Mouse (Mus musculus) megakaryocyte progenitor cell, adult 5-6 weeks (primary cell): Measurements from ENCODE around the gene Ak6. TPM values are rescaled to one million over a fixed set of nuclear protein-coding genes. Genes with fewer than 3 reads are reported as not detected.

ENCODE experiments used
- ATAC-seq: replicated peaks from 2 replicates; pipeline ENCODE4 v1.8.0; 2016; ENCODE audit warnings: mild to moderate bottlenecking, moderate TSS enrichment, inconsistent platforms; ENCODE audit not compliant: poor library complexity
- total RNA-seq, 2 experiments: library from RNA; stranded (forward) in 1 of 2; stranded (reverse) in 1 of 2; fragments of 157-497, 149-512 nt in 1 of 2; fragments of 200-1000 nt in 1 of 2; gene quantifications; 2 replicates each; pipeline versions ENCODE4 v1.2.3 to v1.2.4; 2015 to 2017

Ak6 gene
- total RNA-seq, 2 experiments from 2014 or later: 317 to 391 TPM

- ATAC-seq: peak; percentile 91
Observed at GRCm38 (mm10) chr13:100659864-100660456, 9.2 kb downstream of the Ak6 start.

- ATAC-seq: peak; percentile 64
Observed at GRCm38 (mm10) chr13:100669291-100670022, 18.7 kb downstream of the Ak6 start, which contains the start of gene Ccdc125. Gene Ccdc125 (plus strand): TSS chr13:100669717.

- peak; percentile 17 for ATAC-seq
Observed at GRCm38 (mm10) chr13:100670181-100670741, 19.5 kb downstream of the Ak6 start.

GRCm38 (mm10) chr13:100675936-100676635, 25.3 kb downstream of the Ak6 start:
- ATAC-seq: peak; percentile 84

GRCm38 (mm10) chr13:100681615-100682014, 30.8 kb downstream of the Ak6 start:
- no peak for ATAC-seq

DNA sequence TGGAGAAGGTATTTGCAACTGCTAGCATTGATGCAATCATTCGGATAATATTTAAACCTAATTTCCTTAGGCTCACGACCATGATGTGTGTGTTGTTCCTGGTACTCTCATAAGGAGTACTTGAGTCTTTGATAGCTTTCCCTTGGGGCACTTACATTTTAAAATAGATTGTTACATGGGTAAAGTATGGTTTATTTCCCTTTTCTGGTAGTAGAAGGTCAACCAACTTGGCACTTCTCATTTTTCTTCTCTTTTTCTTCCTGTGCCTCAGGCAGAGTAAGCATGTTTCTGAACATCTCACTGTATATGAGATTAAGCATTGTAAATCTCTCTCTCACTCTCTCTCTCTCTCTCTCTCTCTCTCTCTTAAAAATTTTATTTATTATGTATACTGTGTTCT, 32.1 kb downstream of the Ak6 start:
- no peak for ATAC-seq

DNA sequence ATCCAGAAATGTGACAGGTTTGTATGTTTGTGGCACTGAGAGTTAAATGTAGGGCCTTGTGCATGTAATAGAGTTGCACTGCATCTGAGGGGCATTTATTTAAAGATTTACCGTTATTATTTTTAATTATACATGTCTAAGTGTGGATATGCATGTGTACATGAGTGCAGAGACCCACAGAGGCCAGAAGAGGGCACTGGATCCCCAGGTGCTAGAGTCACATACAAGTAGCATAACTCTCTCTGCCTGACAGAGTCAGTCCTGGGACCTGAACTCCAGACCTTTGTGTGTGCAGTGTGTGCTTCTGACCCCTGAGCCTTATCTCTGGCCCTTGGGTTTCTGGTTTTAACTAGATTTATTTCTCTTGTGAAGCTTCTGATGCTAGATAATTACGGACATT, 33.6 kb downstream of the Ak6 start:
- peak; percentile 94 for ATAC-seq

DNA sequence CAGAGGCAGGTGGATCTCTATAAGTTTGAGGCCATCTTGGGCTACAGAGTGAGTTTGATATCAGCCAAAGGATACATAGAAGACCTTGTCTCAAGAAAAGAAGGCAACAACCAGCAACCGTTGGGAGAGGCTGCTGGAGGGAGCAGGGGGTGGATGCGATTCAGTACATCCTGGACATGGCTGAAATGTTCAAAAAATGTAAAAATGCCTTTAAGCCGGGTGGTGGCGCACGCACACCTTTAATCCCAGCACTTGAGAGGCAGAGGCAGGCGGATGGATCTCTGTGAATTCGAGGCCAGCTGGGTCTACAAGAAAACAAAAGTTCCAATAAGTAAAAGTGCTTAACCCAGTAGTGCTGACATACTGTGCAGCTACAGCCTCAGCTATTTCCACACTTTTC, 36.7 kb downstream of the Ak6 start:
- no peak for ATAC-seq

- peak; percentile 44; the same call in 1 of the 2 replicates for ATAC-seq
Observed at GRCm38 (mm10) chr13:100697541-100697940, 46.8 kb downstream of the Ak6 start.

DNA sequence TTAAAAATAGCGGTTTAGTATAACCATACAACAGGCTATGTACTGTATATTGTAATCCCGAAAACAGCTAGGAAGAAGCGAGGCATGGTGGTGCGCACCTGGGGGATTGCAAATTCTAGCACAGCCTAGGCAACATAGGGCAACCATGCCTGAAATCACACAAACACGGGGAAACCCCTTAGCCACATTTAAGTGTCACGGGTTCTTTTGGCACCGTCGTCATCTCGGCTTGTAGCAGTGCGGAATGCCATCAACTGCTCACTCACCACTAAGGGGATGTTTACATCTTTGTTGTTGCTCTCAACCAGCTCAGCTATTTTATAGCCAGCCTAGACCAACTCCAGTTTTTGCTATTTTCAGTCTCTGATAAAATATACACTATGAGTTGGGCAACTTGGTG, 48.1 kb downstream of the Ak6 start:
- no peak for ATAC-seq

DNA sequence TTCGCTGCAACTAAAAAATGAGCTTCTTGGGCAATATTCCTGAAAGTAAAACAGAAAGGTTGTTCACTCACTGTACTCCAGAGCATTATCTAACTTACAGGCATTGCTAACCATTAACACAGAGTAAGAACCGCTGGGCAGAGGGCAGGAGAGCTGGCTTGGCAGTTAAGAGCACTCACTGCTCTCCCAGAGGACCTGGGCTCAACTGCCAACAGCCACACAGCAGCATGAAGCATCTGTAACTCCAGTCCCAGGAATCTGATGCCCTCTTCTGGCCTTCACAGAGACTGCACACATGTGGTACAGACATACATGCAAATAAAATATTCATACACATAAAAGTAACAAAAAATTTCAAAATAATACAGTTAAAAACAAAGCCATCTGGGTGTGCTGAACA, 52.7 kb downstream of the Ak6 start:
- peak; percentile 60 for ATAC-seq

- ATAC-seq: no peak
Observed at GRCm38 (mm10) chr13:100706206-100706605, 55.4 kb downstream of the Ak6 start.

DNA sequence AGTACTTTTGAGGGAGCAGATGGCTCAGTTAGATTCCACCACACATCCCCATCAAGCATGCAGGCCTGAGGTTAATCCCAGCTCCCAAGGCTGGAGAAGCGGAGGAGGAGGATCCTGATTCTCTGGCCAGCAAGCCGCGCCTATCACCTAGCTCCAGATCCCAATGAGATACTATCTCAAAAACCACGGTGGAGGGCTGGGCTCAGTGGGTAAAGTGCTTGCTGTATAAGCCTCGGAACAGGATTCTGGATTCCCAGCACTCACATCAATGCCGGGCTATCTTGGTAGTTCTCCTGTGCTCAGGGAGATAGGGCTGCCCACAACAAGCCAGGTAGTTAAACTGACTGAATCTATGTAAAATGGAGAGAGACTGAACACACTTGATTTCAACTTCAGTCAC, 64.7 kb downstream of the Ak6 start:
- peak; percentile 50 for ATAC-seq

Other genes starting within 250 kb of the Ak6 start
- gene Naip1, start 198.1 kb upstream of the Ak6 start, total RNA-seq (2015): 0.05 TPM in 1 of 2 replicates, not detected in the other
- not detected in 2 replicates for gene Naip1, start 198.1 kb upstream of the Ak6 start, total RNA-seq (2017)
- 62.5 and 69.7 TPM in 2 replicates for gene Gtf2h2, start 158.4 kb upstream of the Ak6 start, total RNA-seq (2015)
- gene Gtf2h2, start 158.4 kb upstream of the Ak6 start, total RNA-seq (2017): 57.3 and 66.1 TPM in 2 replicates
- gene Ocln, start 98.3 kb upstream of the Ak6 start, total RNA-seq (2015): 0.30 TPM in 1 of 2 replicates, not detected in the other
- not detected in 2 replicates for gene Ocln, start 98.3 kb upstream of the Ak6 start, total RNA-seq (2017)
- gene Marveld2, start 34.0 kb upstream of the Ak6 start, total RNA-seq (2015): 0.27 and 0.54 TPM in 2 replicates
- 0.44 and 0.62 TPM in 2 replicates for gene Marveld2, start 34.0 kb upstream of the Ak6 start, total RNA-seq (2017)
- gene Rad17, start 72 bp downstream of the Ak6 start, total RNA-seq (2015): 30.2 and 33.0 TPM in 2 replicates
- 34.9 and 38.4 TPM in 2 replicates for gene Rad17, start 72 bp downstream of the Ak6 start, total RNA-seq (2017)
- gene Taf9, start 600 bp downstream of the Ak6 start, total RNA-seq (2015): 62.2 and 84.3 TPM in 2 replicates
- gene Taf9, start 600 bp downstream of the Ak6 start, total RNA-seq (2017): 37.0 and 56.6 TPM in 2 replicates
- gene Ccdc125, start 18.7 kb downstream of the Ak6 start, total RNA-seq (2015): 24.0 and 28.2 TPM in 2 replicates
- gene Ccdc125, start 18.7 kb downstream of the Ak6 start, total RNA-seq (2017): 48.0 and 48.1 TPM in 2 replicates
- gene Cdk7, start 80.0 kb downstream of the Ak6 start, total RNA-seq (2015): 55.6 and 55.9 TPM in 2 replicates
- gene Cdk7, start 80.0 kb downstream of the Ak6 start, total RNA-seq (2017): 51.1 and 56.8 TPM in 2 replicates
- 86.2 and 90.4 TPM in 2 replicates for gene Mrps36, start 93.7 kb downstream of the Ak6 start, total RNA-seq (2015)
- gene Mrps36, start 93.7 kb downstream of the Ak6 start, total RNA-seq (2017): 73.0 and 75.8 TPM in 2 replicates
- 64.8 and 71.7 TPM in 2 replicates for gene Cenph, start 124.9 kb downstream of the Ak6 start, total RNA-seq (2015)
- gene Cenph, start 124.9 kb downstream of the Ak6 start, total RNA-seq (2017): 66.3 and 67.7 TPM in 2 replicates
- gene Ccnb1, start 135.6 kb downstream of the Ak6 start, total RNA-seq (2015): 152 and 153 TPM in 2 replicates
- 181 and 194 TPM in 2 replicates for gene Ccnb1, start 135.6 kb downstream of the Ak6 start, total RNA-seq (2017)
- 127 and 130 TPM in 2 replicates for gene Slc30a5, start 182.4 kb downstream of the Ak6 start, total RNA-seq (2015)
- 99.7 and 101 TPM in 2 replicates for gene Slc30a5, start 182.4 kb downstream of the Ak6 start, total RNA-seq (2017)